Mouse (Mus musculus): ENCODE measurements at regions not wholly inside any gene's neighbourhood (a gene's known extent, or its start where the extent isn't known, plus 50 kb on each side); places are given as distances from the start of the nearest gene placed in this dataset.

DNA sequence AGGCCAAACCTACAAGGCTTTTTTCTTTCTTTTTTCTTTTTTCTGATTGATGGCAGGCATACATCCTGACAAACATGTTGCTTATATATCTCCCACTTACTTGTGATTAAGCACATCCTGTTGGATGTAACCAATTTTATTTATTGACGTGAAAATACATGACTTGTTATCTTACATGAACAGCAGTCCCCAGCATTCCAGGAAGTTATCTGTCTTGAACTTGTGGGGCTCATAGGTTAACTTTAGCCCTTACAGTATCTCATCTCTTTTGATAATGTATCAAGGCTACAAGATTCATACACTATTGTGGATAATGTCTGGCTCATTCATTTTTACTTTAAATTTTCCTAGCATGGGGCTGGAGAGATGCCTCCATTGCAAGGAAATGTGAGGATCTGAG, 852.0 kb upstream of the Agtr1b start:
- DNase-seq (ENCODE audit: low spot score): no peak

DNA sequence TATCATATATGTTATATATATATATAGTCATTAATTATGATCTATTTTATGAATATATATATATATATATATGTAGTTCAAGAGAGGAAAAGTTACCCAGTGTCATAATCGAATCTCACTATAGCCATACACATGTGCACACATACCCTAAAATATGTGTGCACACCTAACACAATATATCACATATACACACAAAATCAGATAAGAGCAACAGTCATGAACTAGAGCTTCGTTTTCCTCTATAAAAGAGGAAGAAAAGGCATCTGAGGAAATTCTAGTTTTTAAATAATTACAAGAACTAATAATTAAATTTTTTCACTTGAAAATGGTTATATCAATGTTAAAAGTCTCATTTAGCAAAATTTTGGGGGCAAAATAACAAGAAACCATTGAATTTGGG, 835.3 kb upstream of the Tbl1xr1 start:
- DNase-seq (ENCODE audit: low spot score): no peak

DNA sequence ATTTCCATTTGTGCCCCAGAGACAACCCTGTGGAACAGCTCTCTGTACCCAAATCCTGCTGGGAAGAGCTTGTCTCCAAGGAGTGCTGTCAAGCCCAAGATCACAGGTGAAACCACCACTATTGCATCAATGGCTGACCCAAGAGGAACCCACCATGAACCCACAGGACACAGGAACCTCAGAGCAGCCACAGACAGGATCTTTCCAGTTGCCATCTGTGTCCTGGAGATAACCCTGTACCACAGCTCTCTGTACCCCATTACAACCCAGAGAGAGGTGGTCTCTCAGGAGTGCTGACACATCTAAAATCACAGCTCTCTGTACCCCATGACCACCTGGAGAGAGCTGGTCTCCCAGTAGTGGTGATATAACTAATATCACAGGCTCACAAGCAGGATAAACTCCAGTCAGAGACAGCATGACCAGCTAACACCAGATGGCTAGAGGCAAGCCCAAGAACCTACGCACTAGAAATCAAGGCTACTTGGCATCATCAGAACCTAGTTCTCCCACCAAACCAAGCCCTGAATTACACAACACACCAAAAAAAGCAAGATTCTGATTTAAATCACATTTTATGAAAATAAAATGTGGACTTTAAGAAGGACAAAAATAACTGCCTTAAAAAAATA, 820.2 kb upstream of the Tbl1xr1 start:
- no peak for DNase-seq (ENCODE audit: low spot score)

DNA sequence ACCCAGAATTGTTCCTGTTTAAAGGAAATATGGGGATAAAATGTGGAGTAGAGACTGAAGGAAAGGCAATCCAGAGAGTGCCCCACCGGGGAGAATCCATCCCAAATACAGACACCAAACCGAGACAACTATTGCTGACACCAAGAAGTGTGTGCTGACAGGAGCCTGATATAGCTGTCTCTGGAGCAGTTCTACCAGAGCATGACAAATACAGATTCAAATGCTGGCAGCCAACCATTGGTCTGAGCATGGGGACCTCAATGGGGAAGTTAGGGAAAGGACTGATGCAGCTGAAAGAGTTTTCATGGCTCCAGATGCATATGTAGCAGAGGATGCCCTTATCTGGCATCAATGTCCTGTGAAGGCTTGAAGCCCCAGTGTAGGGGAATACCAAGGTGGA, 813.1 kb upstream of the Tbl1xr1 start:
- DNase-seq (ENCODE audit: low spot score): peak; percentile 19

DNA sequence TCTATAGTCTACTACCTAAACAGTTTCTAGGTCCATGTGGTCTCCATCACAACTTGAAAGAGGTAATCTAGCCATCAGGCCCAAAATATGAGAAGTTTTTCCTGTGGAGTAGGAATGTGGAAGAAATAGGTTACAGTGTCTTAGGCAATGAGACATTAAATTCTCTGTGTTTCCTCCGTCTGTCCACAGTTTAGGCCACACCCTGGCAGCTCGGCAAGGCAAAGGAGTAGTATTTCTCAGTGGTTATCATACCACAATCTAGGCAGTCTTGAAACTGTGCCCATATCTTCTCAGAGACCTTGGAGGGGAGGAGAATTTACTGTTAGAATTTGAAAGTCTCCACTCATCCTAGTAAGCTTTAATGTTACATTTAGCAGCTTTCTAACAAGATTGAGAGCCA, 811.0 kb upstream of the Tbl1xr1 start:
- DNase-seq (ENCODE audit: low spot score): no peak

DNA sequence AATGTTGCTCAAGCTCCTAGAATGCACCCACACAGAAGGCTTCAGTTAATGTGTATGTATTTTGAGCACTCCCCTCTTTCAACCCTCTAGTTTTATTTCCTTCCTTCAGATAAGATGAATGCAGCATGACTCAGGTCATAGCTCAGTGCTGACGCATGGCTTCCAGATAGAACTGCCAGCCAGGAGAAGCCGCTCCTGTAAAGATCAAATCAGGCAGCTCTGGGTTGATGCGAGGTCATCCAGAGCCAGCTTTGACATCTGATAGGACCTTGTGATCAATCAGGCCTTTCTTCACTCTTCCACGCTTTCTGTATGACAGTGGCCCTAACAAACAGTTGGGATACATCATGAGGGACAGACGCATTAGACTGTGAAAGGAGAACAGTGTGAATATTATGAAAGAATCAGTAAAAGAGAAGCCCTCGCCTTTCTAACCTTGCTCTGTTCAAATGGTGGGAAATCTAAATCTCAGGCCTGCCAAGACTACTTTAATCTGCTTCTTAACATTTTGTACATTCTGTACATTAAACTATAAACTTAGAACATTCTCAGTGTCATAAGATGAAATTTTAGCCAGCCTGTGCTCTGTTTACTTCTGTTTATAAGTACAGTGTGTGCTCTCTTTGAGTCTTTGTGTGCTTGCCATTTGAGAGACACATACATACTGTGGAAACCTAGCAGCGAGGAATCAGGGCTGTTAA, 807.9 kb upstream of the Tbl1xr1 start:
- peak; percentile 46 for DNase-seq (ENCODE audit: low spot score)

DNA sequence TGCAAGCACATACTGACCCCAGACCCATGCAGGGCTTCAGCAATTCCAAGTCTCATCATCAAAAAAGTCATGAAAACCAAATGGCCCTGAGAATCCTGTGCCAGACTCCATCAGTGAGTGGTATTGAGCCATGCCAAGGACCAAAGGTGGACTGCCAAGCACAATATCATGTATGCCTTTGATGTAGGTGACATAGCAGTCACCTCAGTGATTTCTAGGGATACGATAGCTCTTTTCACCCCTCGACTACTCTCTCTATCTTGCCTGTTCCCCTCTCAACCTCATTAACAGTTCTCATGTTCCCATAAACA, 807.4 kb upstream of the Tbl1xr1 start:
- no peak for DNase-seq (ENCODE audit: low spot score)

DNA sequence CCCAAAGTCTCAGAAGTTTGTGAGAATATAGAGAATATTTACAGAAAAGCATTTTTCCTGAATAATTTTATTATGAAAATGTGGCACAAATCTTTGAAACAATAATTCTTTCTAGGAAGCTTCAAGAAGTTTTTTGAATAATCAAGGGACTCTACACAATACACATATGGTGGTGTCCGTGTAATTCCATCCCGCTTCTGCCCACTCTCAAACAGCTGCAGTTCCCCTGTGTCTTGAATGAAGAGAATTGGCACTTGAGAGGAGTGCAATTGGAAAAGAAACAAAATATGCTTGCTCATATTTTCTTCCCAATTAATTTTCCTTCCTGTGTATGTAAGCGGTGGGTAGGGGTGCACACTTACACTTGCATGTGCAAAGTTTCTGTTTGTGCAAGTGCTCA, 805.7 kb upstream of the Tbl1xr1 start:
- no peak for DNase-seq (ENCODE audit: low spot score)

DNA sequence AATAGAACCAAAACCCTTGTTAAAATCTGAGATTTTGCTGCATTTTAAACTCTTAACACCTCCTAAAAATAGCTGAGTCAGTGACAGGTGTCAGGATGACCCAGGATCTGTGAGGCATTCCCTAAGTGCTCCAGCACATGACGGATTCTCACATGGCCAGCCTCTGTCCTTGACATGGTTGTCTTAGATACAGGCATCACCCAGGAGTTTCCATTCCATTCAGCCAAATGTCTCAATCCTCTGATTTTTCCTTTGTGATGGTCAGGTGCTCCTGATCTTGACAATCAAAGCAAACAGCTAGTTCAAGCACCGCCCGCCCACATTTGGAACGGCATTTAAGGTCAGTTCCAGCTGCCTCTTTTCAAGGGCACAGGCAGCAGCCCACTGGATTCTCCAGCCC, 804.2 kb upstream of the Tbl1xr1 start:
- peak; percentile 52 for DNase-seq (ENCODE audit: low spot score)

DNA sequence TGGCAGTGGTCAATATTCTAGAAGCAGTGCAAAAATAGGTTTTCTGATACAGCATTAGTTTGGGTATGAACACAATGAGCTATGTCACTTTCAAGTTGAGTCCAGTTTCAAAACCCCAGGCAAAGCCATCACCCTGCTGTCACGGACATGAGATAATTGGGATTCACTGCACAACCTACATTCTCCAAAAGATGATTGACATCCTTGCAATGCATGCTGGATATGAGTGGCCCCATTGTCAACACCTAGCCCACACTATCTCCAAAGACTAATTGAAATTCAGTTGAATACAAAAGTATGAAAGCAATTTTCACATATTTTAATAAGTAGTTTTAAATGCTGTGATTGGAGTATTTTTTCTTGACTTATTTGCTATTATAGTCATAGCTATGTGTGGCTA, 783.7 kb upstream of the Tbl1xr1 start:
- DNase-seq (ENCODE audit: low spot score): no peak

DNA sequence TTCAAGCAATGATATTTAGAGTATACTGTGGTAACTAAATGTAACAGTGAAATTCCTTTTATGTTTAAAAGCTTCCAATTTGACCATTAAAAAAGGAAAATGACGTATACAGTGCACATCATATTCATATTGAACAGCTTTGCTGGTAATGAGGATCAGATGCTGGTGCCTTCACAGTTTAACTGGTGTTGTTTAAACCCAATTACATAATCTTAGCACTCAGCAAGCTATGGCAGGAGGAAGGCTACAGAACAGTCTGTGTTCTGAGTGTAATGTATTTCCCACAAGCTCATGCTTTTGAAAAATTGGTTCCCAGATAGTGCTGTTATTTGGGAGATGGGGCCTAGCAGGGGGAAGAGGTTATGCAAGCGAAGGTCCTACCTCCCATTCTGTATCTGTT, 783.1 kb upstream of the Tbl1xr1 start:
- DNase-seq (ENCODE audit: low spot score): no peak

DNA sequence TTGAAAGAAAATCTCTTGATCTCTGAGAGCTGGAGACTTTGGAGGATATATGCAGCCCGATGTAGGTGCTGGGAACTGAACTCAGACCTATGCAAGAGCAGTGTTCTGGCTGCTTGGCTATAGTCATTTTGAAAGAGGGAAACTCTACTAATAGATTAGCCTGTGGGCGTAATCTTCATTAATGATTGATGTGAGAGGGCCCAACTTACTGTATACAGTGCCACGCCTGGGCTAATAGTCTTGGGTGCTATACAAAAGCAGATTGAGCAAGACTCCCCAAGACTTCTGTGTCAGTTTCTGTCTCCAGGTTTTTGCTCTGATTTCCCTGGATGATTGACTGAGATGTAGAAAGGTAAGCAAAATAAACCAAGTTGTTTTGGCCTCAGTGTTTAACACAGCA, 781.7 kb upstream of the Tbl1xr1 start:
- DNase-seq (ENCODE audit: low spot score): no peak

DNA sequence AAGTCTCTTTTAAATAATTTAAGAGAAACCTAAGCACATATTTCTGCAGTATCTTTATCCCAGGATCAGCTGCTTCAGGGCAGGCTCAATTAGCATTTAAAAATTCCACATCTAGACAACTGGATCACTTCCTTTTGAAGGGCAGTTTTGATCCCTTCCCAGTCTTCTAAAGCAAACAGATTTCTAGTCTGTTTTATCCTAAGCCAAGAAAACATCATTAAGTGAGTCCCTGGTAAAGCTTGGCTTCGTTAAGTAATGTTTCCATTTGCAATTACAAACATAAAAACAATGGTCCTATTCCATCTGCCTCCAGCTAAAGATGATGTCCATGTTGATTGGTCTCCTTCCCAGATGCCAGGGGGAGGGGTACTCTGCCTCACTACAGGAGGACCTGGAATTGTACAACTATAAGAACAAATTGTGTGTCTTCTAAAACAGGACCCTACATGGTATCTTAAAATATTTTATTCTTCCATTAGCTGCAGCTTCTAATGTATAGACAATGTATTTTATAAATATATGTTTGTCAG, 779.8 kb upstream of the Tbl1xr1 start:
- DNase-seq (ENCODE audit: low spot score): no peak

DNA sequence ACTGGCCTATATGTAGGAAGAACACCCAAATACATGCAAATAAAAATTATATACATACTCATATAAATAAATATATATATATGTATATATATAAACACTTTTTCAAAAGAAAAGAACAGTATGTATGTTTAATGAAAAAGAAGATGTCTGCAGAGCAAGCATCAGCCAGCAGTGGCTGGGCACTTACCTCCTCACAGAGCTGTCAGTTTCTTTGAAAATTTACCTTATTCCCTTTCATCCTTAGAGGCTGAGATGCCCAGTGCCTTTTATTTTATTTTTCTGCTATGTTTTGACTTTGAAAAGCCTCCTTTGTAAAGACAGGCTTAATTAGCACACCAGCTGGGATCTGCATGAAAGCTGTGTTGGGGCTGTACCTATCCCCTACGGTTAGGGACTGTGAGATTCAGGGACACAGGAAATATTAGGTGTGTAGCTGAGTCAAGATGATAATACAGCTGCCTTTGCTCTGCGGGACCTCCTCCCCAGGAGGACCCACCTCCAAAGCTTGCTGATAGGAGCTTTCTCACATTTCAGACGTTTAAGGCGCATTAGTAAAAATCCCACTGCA, 751.0 kb upstream of the Tbl1xr1 start:
- no peak for DNase-seq (ENCODE audit: low spot score)

DNA sequence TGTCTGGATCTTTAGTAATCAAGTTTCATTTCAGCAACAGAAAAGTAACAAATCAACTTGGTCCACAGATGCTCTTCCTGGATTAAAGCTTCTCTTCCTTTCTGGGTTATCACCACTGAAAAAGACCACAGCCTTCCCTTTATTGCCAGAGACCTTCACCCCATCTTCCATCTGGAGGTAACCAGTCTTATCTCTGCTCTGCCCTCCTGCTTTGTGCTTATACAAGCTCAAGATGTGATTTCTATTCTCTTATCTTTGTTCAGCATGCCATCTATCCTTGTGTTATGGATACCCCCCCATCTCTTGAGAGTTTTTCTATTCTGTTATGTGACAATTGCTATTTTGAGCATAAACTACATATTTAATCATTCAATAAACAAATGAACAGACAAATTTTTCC, 734.5 kb upstream of the Tbl1xr1 start:
- no peak for DNase-seq (ENCODE audit: low spot score)

DNA sequence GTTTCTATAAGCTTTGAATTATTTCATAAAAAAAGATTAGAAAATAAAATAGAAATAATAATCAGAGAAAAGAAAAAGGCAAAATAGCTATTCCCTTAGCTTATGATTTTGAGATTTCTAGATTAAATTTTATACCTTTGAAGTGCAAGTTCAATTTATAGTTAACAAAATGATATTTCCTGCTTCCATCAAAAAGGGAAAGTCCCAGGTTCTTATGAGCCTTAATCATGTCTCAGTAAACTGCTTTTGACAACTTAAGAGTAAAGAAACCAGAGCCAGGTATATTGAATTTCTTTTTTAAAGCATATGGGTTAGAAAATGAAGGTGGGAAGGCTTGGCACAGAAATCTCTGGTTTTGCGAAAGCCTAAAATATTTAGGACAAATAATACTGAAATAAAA, 733.4 kb upstream of the Tbl1xr1 start:
- DNase-seq (ENCODE audit: low spot score): no peak

DNA sequence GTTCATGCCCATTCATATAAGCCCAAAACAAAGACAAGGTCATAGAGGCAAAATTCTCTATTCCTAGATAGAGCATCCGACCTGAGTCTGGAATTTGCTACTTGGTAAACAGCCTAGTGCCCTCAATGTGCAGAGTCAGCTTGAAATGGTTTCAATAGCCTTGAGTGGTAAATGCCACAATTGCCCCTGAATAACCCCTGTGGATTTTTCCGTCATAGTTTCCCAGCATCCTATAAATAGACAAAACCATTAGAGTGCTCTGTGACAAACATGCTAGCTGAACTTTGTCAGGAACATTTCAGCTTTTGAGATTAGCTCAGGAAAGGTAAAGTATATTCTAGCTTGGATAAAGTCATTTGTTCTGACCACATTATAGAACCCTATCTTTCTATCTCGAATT, 727.0 kb upstream of the Tbl1xr1 start:
- DNase-seq (ENCODE audit: low spot score): peak; percentile 38

DNA sequence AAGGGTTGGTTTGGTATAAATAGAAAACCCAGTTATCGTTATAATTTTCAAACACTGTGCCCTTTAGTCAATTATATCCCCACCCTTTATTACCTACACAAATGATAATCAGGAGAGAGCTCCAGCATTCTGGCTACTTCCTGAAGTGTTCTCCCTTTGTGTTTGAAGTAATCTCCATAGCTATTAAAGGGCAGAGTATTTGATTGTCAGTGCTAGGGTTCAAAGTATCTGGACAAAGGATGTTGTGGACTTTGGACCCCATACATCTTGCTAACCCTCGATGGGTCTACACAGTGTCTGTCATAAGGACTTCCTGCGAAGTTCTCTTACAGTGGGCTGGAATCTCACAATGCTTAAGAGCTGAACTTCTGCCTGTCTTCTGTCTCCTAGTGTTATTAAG, 720.3 kb upstream of the Tbl1xr1 start:
- no peak for DNase-seq (ENCODE audit: low spot score)

DNA sequence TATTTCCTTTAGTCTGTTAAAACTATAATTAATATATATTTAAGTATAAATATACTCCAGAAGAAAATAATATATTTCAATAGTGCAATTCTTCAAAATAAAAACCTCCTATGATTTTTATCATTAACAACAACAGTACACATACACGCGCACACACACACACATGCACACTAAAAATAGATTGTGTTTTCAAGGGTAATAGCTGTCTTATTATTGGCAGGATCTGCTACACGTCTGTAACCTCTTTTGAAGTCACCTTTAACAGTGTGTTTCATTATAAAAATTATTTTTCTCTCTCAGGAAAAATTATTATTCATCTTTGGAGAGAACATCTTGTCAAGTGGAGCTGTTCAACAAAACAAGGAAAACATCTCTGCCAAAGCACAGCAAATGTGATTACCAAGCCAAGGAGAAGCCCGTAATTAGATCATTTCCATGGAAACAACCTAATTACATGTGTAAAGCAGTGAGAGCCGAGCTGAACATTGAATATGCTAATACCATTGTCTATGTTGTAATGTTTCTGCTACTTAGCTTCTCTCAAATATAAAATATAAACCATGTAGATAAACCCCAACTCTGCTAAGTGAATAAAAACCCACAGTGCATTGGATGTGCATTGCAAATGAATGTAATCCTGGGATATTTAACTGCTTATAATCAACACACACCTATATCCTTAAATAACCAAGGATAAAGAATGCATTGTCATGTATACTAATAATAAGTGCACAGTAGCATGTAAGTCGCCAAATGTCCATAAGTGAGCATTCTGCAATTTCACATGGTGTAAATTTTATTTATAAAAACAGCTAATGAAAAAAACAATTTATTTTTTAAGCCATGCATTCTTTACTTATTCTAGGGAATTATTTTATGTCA, 719.4 kb upstream of the Tbl1xr1 start:
- DNase-seq (ENCODE audit: low spot score): peak; percentile 23

DNA sequence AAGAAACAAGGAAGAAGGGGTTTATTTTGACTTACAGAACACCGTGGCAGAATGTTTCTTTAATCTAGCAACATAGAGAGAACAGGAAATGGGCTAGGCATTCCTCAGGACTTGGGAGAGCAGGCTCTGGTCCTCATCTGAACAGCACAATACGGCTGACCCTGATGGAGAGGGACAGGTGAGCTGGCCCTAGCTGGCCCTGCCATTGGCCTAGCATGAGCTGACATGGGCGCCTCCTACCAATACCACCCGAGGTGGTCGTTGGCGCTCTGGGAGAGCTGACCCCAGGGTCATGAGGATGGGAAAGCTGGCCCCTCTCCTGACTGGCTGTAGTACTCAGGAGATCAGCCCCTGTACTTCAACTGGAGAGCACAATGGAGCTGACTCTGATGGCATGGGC, 718.4 kb upstream of the Tbl1xr1 start:
- no peak for DNase-seq (ENCODE audit: low spot score)

DNA sequence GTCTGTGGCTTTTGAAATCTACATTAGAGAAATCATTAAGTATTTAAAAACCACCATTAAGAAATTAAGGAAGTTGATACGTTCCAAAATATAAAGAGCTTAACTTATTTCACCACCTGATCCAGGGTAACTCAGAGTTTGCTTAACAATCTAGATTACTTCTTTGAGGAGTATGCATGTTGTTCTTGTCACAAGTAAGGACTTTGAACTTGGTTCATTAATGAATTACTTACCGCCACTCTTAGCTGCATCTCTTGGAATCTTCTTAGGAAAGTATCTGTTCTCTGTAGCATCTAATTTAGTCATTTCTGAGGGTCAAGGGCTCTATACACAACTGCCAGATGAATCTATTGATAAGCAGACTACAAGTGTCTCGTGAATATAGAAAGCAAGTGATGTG, 715.4 kb upstream of the Tbl1xr1 start:
- DNase-seq (ENCODE audit: low spot score): no peak

DNA sequence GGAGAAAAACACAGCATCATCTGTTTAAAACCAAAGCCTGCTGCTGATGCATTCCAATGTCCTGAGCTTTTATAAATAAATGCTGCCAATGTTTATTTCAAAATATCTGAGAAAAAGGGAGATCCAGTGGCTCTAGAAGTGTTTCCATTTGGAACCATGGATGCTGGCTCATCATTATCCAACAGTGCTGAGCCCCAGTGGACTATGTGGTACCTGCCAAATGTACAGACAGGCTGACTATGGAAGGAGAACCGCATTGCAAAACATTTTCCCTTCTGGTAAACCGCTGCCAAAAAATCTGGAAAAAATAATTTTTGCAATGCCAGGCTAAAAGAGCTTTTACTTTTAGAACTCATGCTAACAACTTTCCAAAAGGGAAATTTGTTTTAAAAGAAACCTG, 696.6 kb upstream of the Tbl1xr1 start:
- peak; percentile 45 for DNase-seq (ENCODE audit: low spot score)
